Mouse (Mus musculus): ENCODE data around the gene Slc22a5.

The Slc22a5 gene

DNA sequence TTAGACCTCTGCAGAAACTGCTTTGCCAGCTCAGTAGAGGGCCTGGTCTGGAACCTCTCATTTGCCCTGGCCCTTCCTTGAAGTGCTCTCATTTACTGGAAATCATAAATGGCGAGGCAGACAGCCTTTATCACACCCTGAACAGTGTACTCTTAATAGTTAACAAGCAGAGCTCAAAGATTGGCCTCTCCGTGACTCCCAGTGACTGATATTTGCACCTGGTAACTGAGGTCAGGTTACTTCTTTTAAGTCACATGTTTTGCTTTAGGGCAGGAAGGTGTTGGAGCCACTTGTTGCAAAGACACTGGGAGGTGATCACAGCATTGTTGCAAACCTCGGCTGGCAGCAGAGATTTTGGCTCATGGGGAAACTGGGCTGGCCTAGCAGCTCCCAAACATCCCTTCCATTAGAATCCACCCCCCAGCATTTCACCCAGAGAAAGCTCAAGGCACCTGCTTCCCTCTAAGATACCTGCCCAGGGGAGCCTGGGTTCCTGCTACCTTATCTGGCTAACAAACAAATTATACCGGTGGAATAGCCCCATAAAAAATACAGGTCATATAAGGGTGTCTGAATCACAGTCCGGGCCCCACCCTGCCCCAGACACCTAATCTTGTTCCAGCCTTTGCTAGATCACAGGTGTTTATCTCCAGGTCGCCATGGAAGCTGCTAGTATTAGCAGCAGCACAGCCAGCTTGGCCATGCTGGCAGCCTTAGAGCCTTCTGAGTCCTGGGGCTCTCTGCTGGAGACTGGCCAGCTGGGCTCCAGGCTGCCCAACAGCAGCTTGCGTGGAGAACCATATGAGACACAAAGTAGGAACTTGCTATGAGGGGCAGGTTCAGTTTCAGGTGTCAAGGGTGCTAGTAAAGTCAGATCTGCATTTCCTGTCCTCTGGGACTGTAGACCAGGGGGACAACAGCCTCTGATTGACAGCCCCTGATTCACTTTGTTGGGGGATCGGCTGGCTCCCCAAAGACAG, 51.5 kb downstream of the Slc22a5 start:
- DNase-seq = peak; percentile 38

DNA sequence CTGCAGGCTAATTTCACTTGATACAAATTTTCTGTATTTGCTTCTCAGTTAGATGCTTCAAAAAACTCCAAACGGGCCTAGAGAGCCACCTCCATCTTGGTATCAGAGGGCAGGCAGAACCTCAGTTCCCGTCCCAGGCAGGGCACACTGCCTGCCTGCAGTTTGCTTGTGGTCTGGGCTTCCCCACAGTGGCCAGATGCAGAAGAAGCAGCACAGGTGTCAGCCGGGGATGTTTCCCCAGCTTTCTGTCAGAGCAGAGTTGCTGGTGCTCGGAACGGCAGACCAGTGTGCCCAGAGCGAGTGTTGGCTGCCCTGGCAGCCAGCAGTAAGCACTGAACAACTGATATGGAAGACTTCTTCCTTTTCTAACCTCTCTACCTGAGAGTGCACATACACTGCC, 52.3 kb downstream of the Slc22a5 start:
- DNase-seq = no peak

DNA sequence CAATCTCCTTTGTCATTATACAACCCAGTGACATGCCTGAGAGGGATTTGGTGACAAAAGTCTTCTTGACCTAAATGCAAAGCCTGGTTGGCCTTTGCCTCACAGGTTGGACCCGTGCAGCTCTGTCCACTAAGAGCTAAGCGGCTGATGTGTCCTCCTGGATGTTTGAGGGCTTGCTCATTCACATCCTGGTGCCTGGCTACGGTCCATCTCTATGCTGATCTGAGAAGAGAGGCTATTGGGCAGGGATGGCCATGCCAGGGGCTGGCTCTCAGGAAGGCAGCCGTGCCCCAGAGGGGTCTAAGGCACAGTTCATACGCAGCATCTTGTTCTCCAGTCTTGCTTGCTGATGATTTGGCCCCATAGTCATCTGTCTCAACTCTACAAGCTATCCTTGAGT, 53.7 kb downstream of the Slc22a5 start:
- no peak for DNase-seq

DNA sequence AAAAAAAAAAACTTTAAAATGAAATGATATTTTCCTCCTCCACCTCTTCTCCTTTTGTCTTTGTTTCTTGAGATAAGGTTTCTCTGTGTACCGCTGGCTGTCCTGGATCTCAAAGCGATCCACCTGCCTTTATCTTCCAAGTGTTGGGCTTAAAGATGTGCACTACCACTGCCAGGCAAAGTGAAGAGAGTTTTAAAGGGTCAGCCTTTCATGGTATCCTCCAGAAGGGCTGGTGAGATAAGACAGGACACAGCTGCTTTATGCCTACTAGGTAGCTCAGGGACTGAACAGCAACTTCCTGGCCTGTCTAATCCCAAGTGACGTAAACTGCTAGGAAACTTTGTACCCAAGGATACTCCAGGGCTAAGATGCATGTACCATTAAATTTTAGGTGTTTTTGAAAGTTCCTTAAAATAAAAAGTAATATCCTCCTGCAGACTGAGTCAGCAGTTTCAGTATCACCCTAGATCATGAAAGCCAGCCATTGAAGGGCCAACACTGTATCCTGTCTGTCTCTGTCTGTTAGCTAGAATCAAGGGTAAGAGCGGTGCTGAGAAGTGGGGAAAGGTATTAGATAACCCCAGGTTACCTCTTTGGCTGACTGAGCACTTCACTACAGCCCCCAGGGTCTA, 56.0 kb downstream of the Slc22a5 start:
- DNase-seq = no peak

DNA sequence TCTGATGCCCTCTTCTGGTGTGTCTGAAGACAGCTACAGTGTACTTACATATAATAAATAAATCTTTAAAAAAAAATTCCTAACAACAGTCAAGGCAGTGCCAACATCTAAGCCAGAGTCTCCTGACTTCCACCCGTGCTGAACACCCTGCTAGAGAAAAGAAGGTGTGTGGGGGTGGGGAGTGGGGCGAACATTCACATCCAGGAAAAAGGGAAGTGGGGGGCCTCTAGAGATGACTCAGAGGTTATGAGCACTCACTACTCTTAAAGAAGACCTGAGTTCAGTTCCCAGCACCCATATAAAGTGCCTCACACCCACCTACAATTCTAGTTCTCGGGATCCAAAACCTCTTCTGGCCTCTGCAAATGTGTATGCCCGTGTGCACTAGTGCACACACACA, 66.1 kb downstream of the Slc22a5 start:
- no peak for DNase-seq

DNA sequence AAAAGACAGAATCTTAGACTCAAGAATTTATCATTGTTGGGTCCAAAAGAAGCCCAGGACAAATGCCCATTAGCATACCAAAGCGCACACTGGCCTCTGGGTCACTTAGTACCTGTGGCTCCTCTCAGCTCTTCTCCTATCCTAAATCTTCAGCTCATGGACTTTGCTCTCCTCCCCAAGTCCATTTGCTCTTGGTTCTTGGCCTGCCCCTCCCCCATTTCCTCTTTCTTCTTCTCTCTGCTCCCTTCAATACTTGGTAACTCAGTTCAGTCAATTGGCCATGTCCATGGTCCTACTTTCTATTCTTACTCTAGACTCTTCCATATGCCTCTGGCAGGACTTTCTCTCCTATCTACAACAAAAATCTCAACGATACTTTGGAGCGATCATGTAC, 69.5 kb downstream of the Slc22a5 start:
- DNase-seq = no peak

DNA sequence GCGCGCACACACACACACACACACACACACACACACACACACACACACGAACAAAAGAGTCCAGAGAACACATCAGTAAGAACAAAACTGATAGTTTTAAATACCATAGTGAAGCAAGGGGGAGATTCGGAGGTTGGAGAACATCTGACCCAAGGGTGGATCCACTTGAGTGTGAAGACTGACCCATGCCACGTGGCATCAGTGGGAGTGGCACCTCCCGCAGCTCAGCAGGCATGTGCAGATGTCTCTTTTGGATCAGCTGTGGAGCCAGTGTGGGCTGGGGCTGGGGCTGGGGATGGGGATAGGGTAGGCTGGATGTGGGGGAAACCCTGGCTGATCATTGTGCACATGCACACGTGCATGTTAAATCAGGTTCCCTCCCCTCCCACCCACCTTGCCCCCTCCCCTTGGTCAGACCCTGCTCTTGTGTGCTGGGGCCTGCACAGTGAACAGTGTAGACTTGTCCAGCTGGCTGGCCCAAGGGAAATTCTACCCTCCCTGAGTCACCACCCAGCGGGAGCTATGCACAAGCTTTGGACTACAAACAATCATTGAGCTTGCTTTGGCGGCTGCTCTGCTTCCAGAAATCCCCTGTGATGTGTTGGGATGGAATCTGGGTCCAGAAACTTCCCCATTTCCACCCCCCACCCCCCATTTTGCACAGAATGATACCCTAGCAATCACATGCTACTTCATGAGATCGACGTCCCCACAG, 70.1 kb downstream of the Slc22a5 start:
- DNase-seq = no peak

DNA sequence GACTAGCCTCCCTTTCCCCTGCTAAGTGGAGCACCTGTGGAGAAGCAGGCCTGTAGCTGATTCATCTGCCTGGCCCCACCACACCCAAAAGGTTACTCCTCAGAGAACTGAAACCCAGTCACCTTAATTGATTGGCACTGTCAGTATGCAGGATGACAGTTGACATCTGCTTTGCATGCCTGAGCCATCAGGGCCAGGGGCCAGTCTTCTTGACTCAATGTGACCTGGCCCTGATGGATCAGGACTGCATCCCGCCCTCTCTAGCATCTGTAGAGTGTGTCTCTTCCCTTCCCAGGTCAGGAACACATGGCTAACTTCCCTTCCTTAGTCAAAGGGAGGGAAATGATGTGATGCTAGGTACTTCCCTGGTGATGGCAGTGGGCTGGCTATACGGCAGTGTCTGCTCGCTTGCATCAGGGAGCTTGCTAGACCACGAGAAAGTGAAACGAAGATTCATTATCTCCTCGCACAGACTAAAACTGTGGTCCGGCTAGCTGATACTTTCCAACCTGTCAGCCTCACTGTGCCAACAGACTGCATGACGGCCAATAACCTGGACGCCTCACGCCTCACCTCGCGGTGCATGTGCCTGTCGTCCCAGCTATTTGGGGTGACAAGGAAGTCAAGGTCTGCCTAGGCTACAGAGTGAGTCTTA, 70.8 kb downstream of the Slc22a5 start:
- DNase-seq = no peak

DNA sequence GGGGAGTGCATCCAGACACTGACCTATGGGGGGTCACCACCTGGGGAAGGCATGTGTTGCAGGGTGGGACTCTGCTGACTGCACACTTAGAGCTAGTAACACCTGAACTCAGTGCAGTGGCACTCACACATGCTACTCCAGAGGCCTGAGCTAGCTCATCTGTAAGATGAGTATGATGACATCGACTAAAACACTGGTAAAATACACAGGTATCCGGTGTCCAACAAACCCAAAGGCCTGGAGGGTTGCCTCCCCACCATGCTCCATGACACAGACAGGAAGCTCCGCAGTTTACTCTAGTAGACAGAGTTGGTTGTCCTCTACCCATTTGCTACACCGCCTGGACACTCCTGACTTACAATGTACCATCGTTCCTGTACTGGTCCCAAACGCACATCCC, 71.9 kb downstream of the Slc22a5 start:
- DNase-seq = no peak

DNA sequence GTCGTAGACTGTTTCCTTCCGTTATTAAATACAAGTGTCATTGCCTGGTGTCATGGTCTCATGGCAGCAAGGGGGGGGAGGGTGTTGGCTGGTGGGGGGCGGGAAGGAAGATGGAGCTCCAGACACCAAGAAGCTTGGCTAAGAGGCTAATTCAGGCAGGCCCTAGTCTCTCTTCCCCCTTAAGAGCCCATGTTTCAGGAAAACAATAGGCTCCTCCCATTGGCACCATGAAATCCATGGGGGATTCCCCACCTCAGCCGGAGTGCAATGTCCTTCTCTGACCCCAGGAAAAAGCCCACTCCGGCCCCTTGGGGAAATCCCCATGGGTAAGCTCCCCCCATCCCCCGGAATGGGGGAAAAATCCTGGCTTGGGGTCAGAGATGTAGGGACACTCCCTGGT, 72.7 kb downstream of the Slc22a5 start:
- peak; percentile 53 for DNase-seq

DNA sequence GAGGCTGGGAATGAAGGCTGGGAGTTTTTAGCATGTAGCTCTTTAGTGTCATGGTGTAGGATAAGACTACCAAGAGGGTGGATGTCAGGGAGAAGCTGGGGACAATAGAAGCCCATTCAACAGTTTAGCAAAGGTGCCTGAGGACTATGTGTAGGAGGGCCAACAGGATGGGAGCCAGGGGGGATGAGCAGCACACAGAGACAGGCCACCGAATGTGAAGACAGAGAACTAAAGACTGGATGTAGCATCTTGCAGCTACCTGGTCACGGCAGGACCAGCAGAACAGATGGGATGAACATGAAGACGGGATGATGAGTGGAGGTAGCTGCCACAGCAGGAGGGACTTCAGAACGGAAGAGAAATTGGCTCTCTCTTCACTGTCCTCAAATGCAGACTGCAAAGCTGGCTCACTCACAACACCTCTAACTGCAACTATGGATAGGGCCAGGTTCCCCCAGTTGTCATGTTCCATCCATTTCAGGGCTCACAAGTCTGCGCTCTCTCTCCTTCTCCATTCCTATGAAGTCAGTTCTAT, 74.6 kb downstream of the Slc22a5 start:
- no peak for DNase-seq

DNA sequence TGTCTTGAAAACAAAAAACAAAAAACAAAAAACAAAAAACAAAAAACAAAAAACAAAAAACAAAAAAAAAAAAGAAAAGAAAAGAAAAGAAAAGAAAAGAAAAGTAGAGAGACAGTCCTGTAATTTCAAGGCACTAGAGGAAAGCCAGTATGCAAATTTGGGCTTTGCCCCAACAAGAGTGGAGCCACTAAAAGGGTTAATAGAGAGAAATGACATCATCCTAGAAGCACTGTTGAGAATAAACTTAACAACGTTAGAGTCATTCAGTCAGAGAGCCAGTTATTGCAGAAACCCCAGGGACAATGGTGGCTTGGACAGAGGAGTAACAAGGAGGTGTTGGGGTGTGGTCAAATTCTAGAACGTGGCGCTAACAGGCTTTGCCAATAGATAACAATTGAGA, 76.7 kb downstream of the Slc22a5 start:
- DNase-seq = no peak
